Mouse (Mus musculus) CH12.LX (cell line): ENCODE results near the gene Rnf32. TPM values are rescaled to one million over a fixed set of nuclear protein-coding genes. Genes with fewer than 3 reads are reported as not detected.

Experiments used
- DNase-seq: peaks from one replicate; pipeline ENCODE4 v3.0.0-alpha.2; 2013; ENCODE audit errors: extremely low read depth
- H3K27ac ChIP-seq: 2 replicates; pipeline ENCODE4 v1.5.1; 2012; ENCODE audit warnings: low read depth, mild to moderate bottlenecking, control low read depth, moderate library complexity; ENCODE audit not compliant: insufficient read depth
- H3K27me3 ChIP-seq: replicated peaks from 2 replicates; pipeline ENCODE3; 2012; ENCODE audit warnings: inconsistent platforms
- H3K36me3 ChIP-seq, 2 experiments: replicated peaks in 1 of 2; 2 replicates each; pipeline versions ENCODE3 to v1.6.1; 2012; ENCODE audit warnings: inconsistent platforms in 1 of 2, low read length in 1 of 2, mild to moderate bottlenecking in 1 of 2, mixed read lengths in 1 of 2, moderate library complexity in 1 of 2; ENCODE audit not compliant: control insufficient read depth in 1 of 2, insufficient read depth in 1 of 2
- H3K4me1 ChIP-seq, 2 experiments: 2 replicates each; pipeline ENCODE4 v1.6.1; 2012; ENCODE audit warnings: inconsistent platforms in 1 of 2, moderate library complexity in 1 of 2; ENCODE audit not compliant: insufficient read depth in 2 of 2, control insufficient read depth in 1 of 2
- H3K4me2 ChIP-seq: 2 replicates; pipeline ENCODE4 v1.6.1; 2012; ENCODE audit warnings: low read depth, mild to moderate bottlenecking, control low read depth; ENCODE audit not compliant: poor library complexity, insufficient read depth, severe bottlenecking
- H3K4me3 ChIP-seq, 3 experiments: fragments of 150-350 bp in 1 of 3; sonication (generic) in 1 of 3; replicated peaks in 1 of 3; 2 replicates each; pipeline versions ENCODE3 to v1.5.1; 2011 to 2012; ENCODE audit warnings: low read depth in 2 of 3, low read length in 2 of 3, mild to moderate bottlenecking in 2 of 3, moderate library complexity in 2 of 3, control low read depth in 1 of 3, improper control_type of control experiment in 1 of 3, inconsistent platforms in 1 of 3, mixed read lengths in 1 of 3; ENCODE audit not compliant: poor library complexity in 1 of 3
- H3K79me2 ChIP-seq: replicated peaks from 2 replicates; pipeline ENCODE4 v1.6.1; 2012; ENCODE audit warnings: mild to moderate bottlenecking, moderate library complexity; ENCODE audit not compliant: control insufficient read depth, poor library complexity, insufficient read depth, severe bottlenecking; ENCODE audit errors: extremely low read depth
- H3K9ac ChIP-seq: 2 replicates; pipeline ENCODE4 v1.6.1; 2012; ENCODE audit warnings: low read depth, mild to moderate bottlenecking, control low read depth, moderate library complexity; ENCODE audit not compliant: insufficient read depth
- H3K9me3 ChIP-seq: replicated peaks from 2 replicates; pipeline ENCODE3; 2012; ENCODE audit warnings: low read length, inconsistent platforms, mixed read lengths
- BHLHE40 ChIP-seq: IDR thresholded peaks from 2 replicates; pipeline ENCODE4 v1.6.1; 2011; ENCODE audit warnings: mild to moderate bottlenecking, low read depth, low read length, improper control_type of control experiment
- CTCF ChIP-seq, 2 experiments: IDR thresholded peaks in 1 of 2; conservative IDR thresholded peaks in 1 of 2; 2 replicates each; pipeline ENCODE4 v1.5.1; 2011 to 2012; ENCODE audit warnings: low read depth in 2 of 2, low read length in 2 of 2, improper control_type of control experiment in 1 of 2, inconsistent platforms in 1 of 2, mild to moderate bottlenecking in 1 of 2, moderate library complexity in 1 of 2
- ELF1 ChIP-seq: IDR thresholded peaks from 2 replicates; pipeline ENCODE4 v1.6.1; 2014; ENCODE audit warnings: low read depth, mild to moderate bottlenecking, inconsistent platforms, low read length, improper control_type of control experiment
- ETS1 ChIP-seq: conservative IDR thresholded peaks from 2 replicates; pipeline ENCODE4 v1.6.1; 2012; ENCODE audit warnings: low read depth, mild to moderate bottlenecking, inconsistent platforms, low read length, improper control_type of control experiment, moderate library complexity
- MAFK ChIP-seq: IDR thresholded peaks from 2 replicates; pipeline ENCODE4 v1.6.1; 2011; ENCODE audit warnings: low read length, improper control_type of control experiment; ENCODE audit not compliant: insufficient replicate concordance
- MAZ ChIP-seq: IDR thresholded peaks from 2 replicates; pipeline ENCODE4 v1.6.1; 2012; ENCODE audit warnings: low read depth, mild to moderate bottlenecking, inconsistent platforms, low read length, improper control_type of control experiment, moderate library complexity
- POLR2AphosphoS2 ChIP-seq: IDR thresholded peaks from 2 replicates; pipeline ENCODE4 v1.6.1; 2011; ENCODE audit warnings: low read depth, low read length, improper control_type of control experiment
- RAD21 ChIP-seq: IDR thresholded peaks from 2 replicates; pipeline ENCODE4 v1.6.1; 2011; ENCODE audit warnings: low read depth, mild to moderate bottlenecking, low read length, improper control_type of control experiment, moderate library complexity
- TBP ChIP-seq: conservative IDR thresholded peaks from 2 replicates; pipeline ENCODE4 v1.6.1; 2011; ENCODE audit warnings: low read depth, low read length, improper control_type of control experiment
- UBTF ChIP-seq: IDR thresholded peaks from 2 replicates; pipeline ENCODE4 v1.6.1; 2012; ENCODE audit warnings: low read depth, mild to moderate bottlenecking, inconsistent platforms, low read length, improper control_type of control experiment, moderate library complexity
- ZC3H11A ChIP-seq: IDR thresholded peaks from 2 replicates; pipeline ENCODE4 v1.6.1; 2012; ENCODE audit warnings: low read depth, mild to moderate bottlenecking, inconsistent platforms, low read length, improper control_type of control experiment
- dilution Hi-C: fragments of 300-500 bp; cut with MboI; formaldehyde crosslinking; loops from 2 replicates; pipeline ENCODE4 v1.14.3; 2020; ENCODE audit warnings: low sequenced_read_pairs; ENCODE audit not compliant: extremely low pct_unique_long_range_greater_than_20kb, extremely low pct_ligation_motif_present
- in situ Hi-C: fragments of 300-500 bp; cut with MboI; formaldehyde crosslinking; loops from 3 replicates; pipeline ENCODE4 v1.14.3; 2019; ENCODE audit warnings: low sequenced_read_pairs, low pct_ligation_motif_present, low pct_unique_long_range_greater_than_20kb, mixed read lengths
- polyA plus RNA-seq: library from polyadenylated mRNA; unstranded; fragments of >175 nt; gene quantifications from 2 replicates; pipeline ENCODE4 v1.2.1, GENCODE M21; 2012; ENCODE audit warnings: low read depth; ENCODE audit not compliant: insufficient read length
- total RNA-seq, 2 experiments: library from RNA; depleted of rRNA; stranded (reverse); fragments of 300-350 nt in 1 of 2; fragments of >200 nt in 1 of 2; gene quantifications; 2 replicates each; pipeline ENCODE4 v1.2.3; 2012 to 2014

Rnf32 gene
- total and polyA plus RNA-seq, 3 experiments: not detected

DNA sequence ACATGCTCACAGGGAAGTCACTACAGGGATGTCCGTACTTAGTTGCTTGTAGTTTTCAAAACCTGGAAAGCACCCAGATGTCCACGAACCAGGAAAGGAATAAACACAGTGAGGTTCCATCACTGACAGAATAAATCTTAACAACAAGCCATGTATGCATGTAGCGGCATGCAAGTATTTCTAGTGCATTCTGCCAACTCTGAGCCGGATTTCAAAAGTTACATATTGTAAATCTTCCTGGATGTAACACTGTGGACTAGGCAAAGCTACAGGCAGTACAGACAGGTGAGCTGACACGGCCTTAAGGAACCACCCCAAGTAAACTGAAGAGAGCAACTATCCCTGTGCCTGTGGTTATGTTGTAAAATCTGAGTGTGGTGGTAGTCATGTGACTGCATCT, 9.0 kb upstream of the Rnf32 start:
- H3K4me1 ChIP-seq: no peaks in the 10 kb centered on the region
- dilution Hi-C loops: no loop called here
- H3K27ac ChIP-seq: no peak overlapping the region
- no peaks in the 10 kb centered on the region for H3K79me2 ChIP-seq
- no peak for TF ChIP-seq POLR2AphosphoS2
- TF ChIP-seq ELF1: no peak
- no peak for TF ChIP-seq RAD21
- TF ChIP-seq ZC3H11A: no peak
- no peak for TF ChIP-seq MAZ
- DNase-seq: no peak
- no peak overlapping the region for H3K4me3 ChIP-seq
- no peaks in the 10 kb centered on the region for H3K36me3 ChIP-seq
- H3K9me3 ChIP-seq: no peaks in the 10 kb centered on the region
- no peak overlapping the region for H3K9ac ChIP-seq
- in situ Hi-C loops: no loop called here
- H3K27me3 ChIP-seq: no peaks in the 10 kb centered on the region
- H3K4me2 ChIP-seq: no peak overlapping the region

GRCm38 (mm10) chr5:29195231-29195569, 592 bp upstream of the Rnf32 start:
- Histone ChIP-seq H3K4me1 (no peaks in the 10 kb centered on the region), H3K27ac (no peak overlapping the region), H3K27me3 (no peaks in the 10 kb centered on the region), H3K9ac (no peak overlapping the region), H3K4me3 (no peak overlapping the region), H3K4me2 (no peak overlapping the region), H3K9me3 (no peaks in the 10 kb centered on the region), H3K79me2 (no peaks in the 10 kb centered on the region), H3K36me3 (no peaks in the 10 kb centered on the region)
- in situ Hi-C loops: no loop called here
- dilution Hi-C loops: no loop called here
- no peak for DNase-seq
- no peak for TF ChIP-seq CTCF (conservative IDR thresholded peaks at IDR 0.05 in 1 of 2, IDR thresholded peaks at IDR 0.05 in 1 of 2; ENCODE audit: low read depth in 2 of 2, low read length in 2 of 2)
- TF ChIP-seq ZC3H11A: no peak
- no peak for TF ChIP-seq TBP
- TF ChIP-seq MAFK: no peak
- no peak for TF ChIP-seq UBTF
- TF ChIP-seq BHLHE40: no peak
- no peak for TF ChIP-seq RAD21

DNA sequence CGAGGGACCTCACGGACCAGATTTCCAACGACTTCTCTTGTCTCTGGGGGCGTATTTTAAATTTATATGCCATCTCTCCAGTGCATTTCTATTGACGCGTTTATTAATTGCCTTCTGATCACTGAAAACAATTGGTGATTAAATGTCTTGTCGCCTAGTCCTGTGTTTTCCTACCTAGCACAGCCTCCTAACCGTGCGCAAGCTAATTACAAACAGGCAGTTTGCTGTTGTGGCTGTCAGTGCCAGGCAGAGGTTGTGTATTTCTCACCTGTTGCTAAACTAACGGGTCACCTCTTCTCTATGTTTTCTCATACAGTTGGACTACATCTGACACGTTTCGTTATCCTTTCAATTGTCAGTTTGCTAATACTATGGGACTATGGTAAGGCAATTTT, 469 bp downstream of the Rnf32 start:
- no peaks in the 10 kb centered on the region for H3K9me3 ChIP-seq
- no peak overlapping the region for H3K4me3 ChIP-seq
- H3K4me2 ChIP-seq: no peak overlapping the region
- H3K27me3 ChIP-seq: no peaks in the 10 kb centered on the region
- TF ChIP-seq ETS1: no peak
- H3K79me2 ChIP-seq: no peaks in the 10 kb centered on the region
- no peak for DNase-seq
- dilution Hi-C loops: no loop called here
- H3K4me1 ChIP-seq: no peaks in the 10 kb centered on the region
- H3K9ac ChIP-seq: no peak overlapping the region
- in situ Hi-C loops: no loop called here
- no peak overlapping the region for H3K27ac ChIP-seq
- no peaks in the 10 kb centered on the region for H3K36me3 ChIP-seq
